Mouse (Mus musculus) liver, adult 2 months (tissue): ENCODE results near the gene Mccc1.

Source experiments
- CTCF ChIP-seq: fragments of 200-500 bp; IDR thresholded peaks from 2 replicates; pipeline ENCODE4 v1.5.1; 2011; ENCODE audit warnings: low read depth, low read length, control low read depth
- POLR2A ChIP-seq: fragments of 200-500 bp; IDR thresholded peaks from 2 replicates; pipeline ENCODE4 v1.6.1; 2011; ENCODE audit warnings: low read length, control low read depth; ENCODE audit not compliant: insufficient read depth; ENCODE audit errors: extremely low read depth

DNA sequence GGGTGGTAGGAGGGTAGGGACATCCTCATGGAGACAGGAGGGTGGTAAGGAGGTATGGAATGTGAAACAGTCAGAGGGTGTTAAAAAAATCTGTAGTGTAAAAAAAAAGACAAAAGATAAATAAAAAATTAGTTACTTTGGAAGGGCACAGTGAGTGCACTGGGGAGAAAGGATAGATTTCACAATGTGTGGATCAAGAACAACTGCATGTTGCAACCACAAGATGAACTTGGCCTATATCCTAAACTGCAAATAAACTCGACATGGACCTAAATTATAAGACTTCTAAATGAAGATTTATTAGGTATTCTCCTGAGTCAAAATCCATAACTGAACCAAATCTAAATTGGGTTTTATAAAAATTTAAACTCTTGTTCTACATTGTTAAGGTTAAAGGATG, 48.6 kb upstream of the Mccc1 start:
- TF ChIP-seq POLR2A (no peak), CTCF (no peak)
